Mouse (Mus musculus) right cerebral cortex, postnatal 4 days (tissue): ENCODE data around the gene Akt2.

Experiments
- DNase-seq: peaks from one replicate; pipeline ENCODE4 v3.0.0-alpha.2; 2022

Akt2 gene

GRCm38 (mm10) chr7:27590566-27591213 is 662 bp upstream of the Akt2 start:
- no peak for DNase-seq

GRCm38 (mm10) chr7:27592217-27592929 is 1.0 kb downstream of the Akt2 start:
- DNase-seq: no peak

GRCm38 (mm10) chr7:27592934-27593645 is 1.7 kb downstream of the Akt2 start:
- no peak for DNase-seq

GRCm38 (mm10) chr7:27596586-27597503 is 5.5 kb downstream of the Akt2 start:
- no peak for DNase-seq

GRCm38 (mm10) chr7:27598053-27598452 is 6.7 kb downstream of the Akt2 start:
- DNase-seq: no peak

- DNase-seq: no peak
These were observed 10.3 kb downstream of the Akt2 start for GRCm38 (mm10) chr7:27601628-27602027.

- DNase-seq: no peak
These were observed 10.8 kb downstream of the Akt2 start for GRCm38 (mm10) chr7:27602161-27602560.

GRCm38 (mm10) chr7:27602835-27603234 is 11.5 kb downstream of the Akt2 start:
- no peak for DNase-seq

GRCm38 (mm10) chr7:27604661-27605348 is 13.5 kb downstream of the Akt2 start:
- no peak for DNase-seq

- no peak for DNase-seq
These were observed 14.3 kb downstream of the Akt2 start for GRCm38 (mm10) chr7:27605499-27606285.

- DNase-seq: no peak
These were observed 15.3 kb downstream of the Akt2 start for GRCm38 (mm10) chr7:27606481-27607254.

- peak; percentile 60 for DNase-seq
These were observed 16.2 kb downstream of the Akt2 start for GRCm38 (mm10) chr7:27607580-27607979.

GRCm38 (mm10) chr7:27608130-27608529 is 16.8 kb downstream of the Akt2 start:
- no peak for DNase-seq

GRCm38 (mm10) chr7:27609285-27609684 is 17.9 kb downstream of the Akt2 start:
- no peak for DNase-seq

- no peak for DNase-seq
These were observed 18.3 kb downstream of the Akt2 start for GRCm38 (mm10) chr7:27609688-27610087.

GRCm38 (mm10) chr7:27610370-27610769 is 19.0 kb downstream of the Akt2 start:
- no peak for DNase-seq

- DNase-seq: no peak
These were observed 19.5 kb downstream of the Akt2 start for GRCm38 (mm10) chr7:27610871-27611270.

GRCm38 (mm10) chr7:27612940-27613339 is 21.6 kb downstream of the Akt2 start:
- no peak for DNase-seq

- DNase-seq: no peak
These were observed 22.6 kb downstream of the Akt2 start for GRCm38 (mm10) chr7:27613751-27614499.

- DNase-seq: no peak
These were observed 29.7 kb downstream of the Akt2 start for GRCm38 (mm10) chr7:27621028-27621427.
